Mouse (Mus musculus) forelimb bud, embryonic 11.5 days (tissue): Measurements from ENCODE around the gene Gm42715.
A peak's percentile ranks its signal among the peaks of the same experiment; 100 is the strongest.

Experiments
- DNase-seq: peaks from one replicate; pipeline ENCODE4 v3.0.0-alpha.2; 2012; ENCODE audit warnings: low read depth, low spot score

The Gm42715 gene

GRCm38 (mm10) chr7:127585031-127585430 lies 65.6 kb downstream of the Gm42715 start:
- DNase-seq = no peak

GRCm38 (mm10) chr7:127586149-127586548 lies 66.8 kb downstream of the Gm42715 start:
- no peak for DNase-seq

GRCm38 (mm10) chr7:127587196-127587595 lies 67.8 kb downstream of the Gm42715 start:
- DNase-seq = no peak

GRCm38 (mm10) chr7:127588011-127588871 lies 68.9 kb downstream of the Gm42715 start, which contains the start of the genes Ccdc189 and Rnf40:
Gene Ccdc189, minus strand, starts transcription at chr7:127588595.
Gene Rnf40, plus strand, starts transcription at chr7:127588767.
- peak; percentile 98 for DNase-seq

- no peak for DNase-seq
Observed at GRCm38 (mm10) chr7:127588901-127589300, 69.5 kb downstream of the Gm42715 start.

- DNase-seq = no peak
Observed at GRCm38 (mm10) chr7:127589637-127590036, 70.3 kb downstream of the Gm42715 start.

GRCm38 (mm10) chr7:127591108-127591507 lies 71.7 kb downstream of the Gm42715 start:
- no peak for DNase-seq

GRCm38 (mm10) chr7:127592575-127592974 lies 73.2 kb downstream of the Gm42715 start:
- no peak for DNase-seq

- no peak for DNase-seq
Observed at GRCm38 (mm10) chr7:127596747-127597146, 77.4 kb downstream of the Gm42715 start.

GRCm38 (mm10) chr7:127600612-127601011 lies 81.2 kb downstream of the Gm42715 start:
- no peak for DNase-seq

- DNase-seq = no peak
Observed at GRCm38 (mm10) chr7:127601735-127602134, 82.4 kb downstream of the Gm42715 start.

- DNase-seq = no peak
Observed at GRCm38 (mm10) chr7:127602903-127603302, 83.5 kb downstream of the Gm42715 start.

GRCm38 (mm10) chr7:127604256-127604655 lies 84.9 kb downstream of the Gm42715 start:
- no peak for DNase-seq

- no peak for DNase-seq
Observed at GRCm38 (mm10) chr7:127607150-127607549, 87.8 kb downstream of the Gm42715 start.

GRCm38 (mm10) chr7:127611011-127611410 lies 91.6 kb downstream of the Gm42715 start:
- no peak for DNase-seq

GRCm38 (mm10) chr7:127611561-127611960 lies 92.2 kb downstream of the Gm42715 start:
- no peak for DNase-seq

- no peak for DNase-seq
Observed at GRCm38 (mm10) chr7:127613501-127613900, 94.1 kb downstream of the Gm42715 start.

GRCm38 (mm10) chr7:127614091-127614490 lies 94.7 kb downstream of the Gm42715 start:
- DNase-seq = no peak

GRCm38 (mm10) chr7:127614511-127614890 lies 95.1 kb downstream of the Gm42715 start:
- peak; percentile 32 for DNase-seq

GRCm38 (mm10) chr7:127614891-127615843 lies 95.8 kb downstream of the Gm42715 start, which contains the start of gene Zfp629:
Gene Zfp629, minus strand, starts transcription at chr7:127615797.
- DNase-seq = peak; percentile 90

- DNase-seq = no peak
Observed at GRCm38 (mm10) chr7:127616336-127616735, 97.0 kb downstream of the Gm42715 start.
